Mouse (Mus musculus): Measurements from ENCODE around the gene Rftn1. TPM values are rescaled to one million over a fixed set of nuclear protein-coding genes. Genes with fewer than 3 reads are reported as not detected.

The Rftn1 gene
- total RNA-seq, 1 experiment, result 5.0 TPM

DNA sequence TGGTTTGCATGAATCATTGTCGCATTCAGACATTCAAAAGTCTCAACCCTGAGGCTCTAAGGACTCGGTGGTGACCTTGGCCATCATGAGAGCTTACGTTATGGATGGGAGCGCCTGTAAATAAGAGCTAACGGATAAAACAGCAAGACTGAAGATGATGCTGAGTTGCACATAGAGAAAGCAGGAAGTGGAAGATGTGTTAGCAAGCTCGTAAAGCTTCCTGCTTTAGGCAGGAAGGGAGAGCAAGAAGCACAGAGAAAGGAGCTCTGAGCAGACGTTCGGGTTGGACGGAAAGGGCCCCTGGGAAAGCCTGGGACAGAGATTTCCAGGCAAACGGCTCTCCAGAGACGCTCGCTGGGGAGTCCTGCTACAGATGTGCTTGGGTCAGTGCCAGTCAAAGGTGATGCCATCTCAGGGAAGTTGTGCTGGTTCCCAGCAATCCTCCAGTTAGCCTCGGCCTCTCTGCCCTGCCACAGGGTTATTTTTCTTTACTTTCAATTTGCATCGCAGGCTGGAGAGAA, 40.7 kb downstream of the Rftn1 start:
- in situ Hi-C loops (cut with MboI; ENCODE audit: low sequenced_read_pairs in 2 of 2, unreplicated experiment in 2 of 2), result no loop called here
- Histone ChIP-seq H3K36me3 (ENCODE audit: control insufficient read depth, insufficient read depth, low read length, poor library complexity, severe bottlenecking) (no peaks in the 10 kb centered on the region), H3K27ac (ENCODE audit: insufficient read depth, low read depth, low read length, poor library complexity, severe bottlenecking) (no peak overlapping the region), H3K4me1 (ENCODE audit: control insufficient read depth in 2 of 2, insufficient read depth in 2 of 2, low read length in 2 of 2, poor library complexity in 1 of 2) (no peaks in the 10 kb centered on the region), H3K4me3 (ENCODE audit: insufficient read depth in 1 of 2, low read depth in 1 of 2, low read length in 2 of 2, poor library complexity in 1 of 2, severe bottlenecking in 1 of 2) (no peak overlapping the region), H3K9me3 (ENCODE audit: control insufficient read depth, insufficient read depth, low read depth, low read length) (no peaks in the 10 kb centered on the region), H3K9ac (ENCODE audit: insufficient read depth, low read depth, low read length, poor library complexity, severe bottlenecking) (no peak overlapping the region)
- TF ChIP-seq ZNF384 (IDR thresholded peaks at IDR 0.05; ENCODE audit: low read depth, low read length), result no peak
- no peak for TF ChIP-seq MAFK (IDR thresholded peaks at IDR 0.05; ENCODE audit: insufficient read depth, low read depth, low read length)
- no peak for TF ChIP-seq ZC3H11A (IDR thresholded peaks at IDR 0.05; ENCODE audit: borderline replicate concordance, low read depth, low read length)
- no peak for TF ChIP-seq HCFC1 (IDR thresholded peaks at IDR 0.05; ENCODE audit: borderline replicate concordance, insufficient read depth, low read length)
- TF ChIP-seq CHD2 (IDR thresholded peaks at IDR 0.05; ENCODE audit: low read depth, low read length), result no peak
- no peak for DNase-seq (ENCODE audit: low read depth, low spot score)

DNA sequence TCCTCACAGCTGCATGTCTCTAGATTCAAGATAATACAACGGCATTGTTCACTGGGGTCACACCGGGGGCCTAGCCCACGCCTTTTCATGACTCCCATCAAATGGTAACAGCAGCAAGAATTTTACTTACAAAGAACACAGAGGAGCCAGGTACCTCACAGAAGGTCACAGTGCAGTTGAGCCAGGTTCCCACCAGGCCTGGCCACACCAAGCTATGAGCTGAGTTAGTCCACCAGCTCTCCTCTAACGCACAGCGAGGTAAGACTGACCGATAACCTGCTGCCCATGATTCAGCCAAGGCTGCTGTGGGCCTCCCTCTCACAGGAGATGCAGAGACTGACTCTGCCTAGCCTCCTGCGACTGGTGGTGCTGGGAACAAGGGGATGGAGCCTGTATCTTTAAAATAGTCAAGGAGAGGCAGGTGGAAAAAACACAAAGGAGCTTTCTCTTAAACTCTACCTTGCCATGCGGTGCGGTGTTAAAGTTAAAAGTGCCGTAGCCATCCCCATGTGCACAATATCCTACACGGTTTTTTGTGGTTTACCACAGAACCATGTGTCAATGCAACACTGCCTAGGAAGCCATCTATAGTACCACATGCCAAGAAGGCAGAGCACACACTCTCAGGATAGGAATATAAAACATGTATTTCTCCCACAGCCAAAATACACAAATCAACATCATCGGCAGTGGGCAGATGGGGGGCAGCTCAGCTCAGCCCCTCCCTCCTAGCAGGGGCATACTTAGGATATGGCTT, 42.5 kb downstream of the Rftn1 start:
- Histone ChIP-seq H3K9ac (ENCODE audit: insufficient read depth, low read depth, low read length, poor library complexity, severe bottlenecking) (no peak overlapping the region), H3K4me1 (ENCODE audit: control insufficient read depth in 2 of 2, insufficient read depth in 2 of 2, low read length in 2 of 2, poor library complexity in 1 of 2) (no peaks in the 10 kb centered on the region), H3K36me3 (ENCODE audit: control insufficient read depth, insufficient read depth, low read length, poor library complexity, severe bottlenecking) (no peaks in the 10 kb centered on the region), H3K27ac (ENCODE audit: insufficient read depth, low read depth, low read length, poor library complexity, severe bottlenecking) (no peak overlapping the region), H3K9me3 (ENCODE audit: control insufficient read depth, insufficient read depth, low read depth, low read length) (no peaks in the 10 kb centered on the region), H3K4me3 (ENCODE audit: insufficient read depth in 1 of 2, low read depth in 1 of 2, low read length in 2 of 2, poor library complexity in 1 of 2, severe bottlenecking in 1 of 2) (no peak overlapping the region)
- in situ Hi-C loops (cut with MboI; ENCODE audit: low sequenced_read_pairs in 2 of 2, unreplicated experiment in 2 of 2), result no loop called here
- no peak for DNase-seq (ENCODE audit: low read depth, low spot score)
- TF ChIP-seq ZNF384 (IDR thresholded peaks at IDR 0.05; ENCODE audit: low read depth, low read length) (no peak), MAFK (IDR thresholded peaks at IDR 0.05; ENCODE audit: insufficient read depth, low read depth, low read length) (no peak), CHD2 (IDR thresholded peaks at IDR 0.05; ENCODE audit: low read depth, low read length) (no peak), HCFC1 (IDR thresholded peaks at IDR 0.05; ENCODE audit: borderline replicate concordance, insufficient read depth, low read length) (no peak), ZC3H11A (IDR thresholded peaks at IDR 0.05; ENCODE audit: borderline replicate concordance, low read depth, low read length) (no peak)

DNA sequence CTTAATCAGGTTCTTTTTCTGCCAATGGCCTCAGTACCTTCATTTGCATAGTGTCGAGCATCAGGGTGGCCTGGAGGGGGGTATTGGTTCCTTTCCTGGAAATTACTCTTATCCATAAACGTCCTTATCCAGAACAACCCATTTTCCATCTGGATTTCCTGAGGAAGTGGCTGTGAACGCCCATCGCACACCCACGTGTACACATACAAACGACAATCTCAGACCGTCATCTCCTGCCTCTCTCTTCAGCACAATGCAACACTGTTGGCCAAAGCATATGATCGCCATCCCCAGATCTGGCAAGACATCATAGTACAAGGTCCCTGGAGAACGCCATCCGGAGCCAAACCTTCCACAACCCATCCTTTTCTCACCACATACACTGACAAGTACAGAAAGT, 47.1 kb downstream of the Rftn1 start:
- in situ Hi-C loops (cut with MboI; ENCODE audit: low sequenced_read_pairs in 2 of 2, unreplicated experiment in 2 of 2), result no loop called here
- TF ChIP-seq CHD2 (IDR thresholded peaks at IDR 0.05; ENCODE audit: low read depth, low read length) (no peak), ZC3H11A (IDR thresholded peaks at IDR 0.05; ENCODE audit: borderline replicate concordance, low read depth, low read length) (no peak), ZNF384 (IDR thresholded peaks at IDR 0.05; ENCODE audit: low read depth, low read length) (no peak), MAFK (IDR thresholded peaks at IDR 0.05; ENCODE audit: insufficient read depth, low read depth, low read length) (no peak), HCFC1 (IDR thresholded peaks at IDR 0.05; ENCODE audit: borderline replicate concordance, insufficient read depth, low read length) (no peak)
- Histone ChIP-seq H3K9ac (ENCODE audit: insufficient read depth, low read depth, low read length, poor library complexity, severe bottlenecking) (no peak overlapping the region), H3K4me3 (ENCODE audit: insufficient read depth in 1 of 2, low read depth in 1 of 2, low read length in 2 of 2, poor library complexity in 1 of 2, severe bottlenecking in 1 of 2) (no peak overlapping the region), H3K36me3 (ENCODE audit: control insufficient read depth, insufficient read depth, low read length, poor library complexity, severe bottlenecking) (no peaks in the 10 kb centered on the region), H3K27ac (ENCODE audit: insufficient read depth, low read depth, low read length, poor library complexity, severe bottlenecking) (no peak overlapping the region), H3K4me1 (ENCODE audit: control insufficient read depth in 2 of 2, insufficient read depth in 2 of 2, low read length in 2 of 2, poor library complexity in 1 of 2) (no peaks in the 10 kb centered on the region), H3K9me3 (ENCODE audit: control insufficient read depth, insufficient read depth, low read depth, low read length) (no peaks in the 10 kb centered on the region)
- no peak for DNase-seq (ENCODE audit: low read depth, low spot score)

DNA sequence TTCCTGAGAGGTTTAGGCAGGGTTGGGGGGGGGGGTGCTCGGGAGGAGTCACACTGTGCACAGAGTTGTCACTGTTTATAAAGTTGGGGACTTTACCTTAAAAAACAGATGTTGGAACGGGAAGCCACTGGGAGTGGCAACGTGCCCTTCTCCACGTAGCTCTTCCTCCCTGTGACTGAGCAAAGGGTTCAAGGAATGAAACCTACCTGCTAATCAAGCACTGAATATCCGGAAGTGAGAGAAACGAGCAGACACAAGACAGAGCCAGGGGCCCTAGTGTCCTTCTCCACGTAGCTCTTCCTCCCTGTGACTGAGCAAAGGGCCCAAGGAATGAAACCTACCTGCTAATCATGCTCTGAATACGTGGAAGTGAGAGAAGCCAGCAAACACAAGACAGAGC, 47.9 kb downstream of the Rftn1 start:
- no peak overlapping the region for H3K4me3 ChIP-seq (ENCODE audit: insufficient read depth in 1 of 2, low read depth in 1 of 2, low read length in 2 of 2, poor library complexity in 1 of 2, severe bottlenecking in 1 of 2)
- no peaks in the 10 kb centered on the region for H3K9me3 ChIP-seq (ENCODE audit: control insufficient read depth, insufficient read depth, low read depth, low read length)
- H3K27ac ChIP-seq (ENCODE audit: insufficient read depth, low read depth, low read length, poor library complexity, severe bottlenecking), result no peak overlapping the region
- no peak overlapping the region for H3K9ac ChIP-seq (ENCODE audit: insufficient read depth, low read depth, low read length, poor library complexity, severe bottlenecking)
- TF ChIP-seq ZNF384 (IDR thresholded peaks at IDR 0.05; ENCODE audit: low read depth, low read length), result no peak
- no peak for TF ChIP-seq HCFC1 (IDR thresholded peaks at IDR 0.05; ENCODE audit: borderline replicate concordance, insufficient read depth, low read length)
- no peak for TF ChIP-seq ZC3H11A (IDR thresholded peaks at IDR 0.05; ENCODE audit: borderline replicate concordance, low read depth, low read length)
- no peak for TF ChIP-seq CHD2 (IDR thresholded peaks at IDR 0.05; ENCODE audit: low read depth, low read length)
- TF ChIP-seq MAFK (IDR thresholded peaks at IDR 0.05; ENCODE audit: insufficient read depth, low read depth, low read length), result no peak
- DNase-seq (ENCODE audit: low read depth, low spot score), result no peak
- in situ Hi-C loops (cut with MboI; ENCODE audit: low sequenced_read_pairs in 2 of 2, unreplicated experiment in 2 of 2), result no loop called here
- H3K4me1 ChIP-seq (ENCODE audit: control insufficient read depth in 2 of 2, insufficient read depth in 2 of 2, low read length in 2 of 2, poor library complexity in 1 of 2), result no peaks in the 10 kb centered on the region
- no peaks in the 10 kb centered on the region for H3K36me3 ChIP-seq (ENCODE audit: control insufficient read depth, insufficient read depth, low read length, poor library complexity, severe bottlenecking)
